Mouse (Mus musculus) C2C12 (cell line): ENCODE results near the gene Tnc. TPM values are rescaled to one million over a fixed set of nuclear protein-coding genes. Genes with fewer than 3 reads are reported as not detected.

ENCODE experiments used
- H3K27me3 ChIP-seq: one replicate; pipeline ENCODE4 v1.6.1; 2011; ENCODE audit not compliant: control insufficient read depth, insufficient read depth, insufficient read length
- H3K36me3 ChIP-seq: one replicate; pipeline ENCODE4 v1.6.1; 2011; ENCODE audit not compliant: control insufficient read depth, insufficient read depth
- H3K4me3 ChIP-seq: one replicate; pipeline ENCODE4 v1.5.1; 2011; ENCODE audit warnings: mild to moderate bottlenecking, control low read depth; ENCODE audit not compliant: poor library complexity, insufficient read depth, severe bottlenecking
- H3K79me2 ChIP-seq: one replicate; pipeline ENCODE4 v1.6.1; 2011; ENCODE audit not compliant: control insufficient read depth, insufficient read depth
- H3K79me3 ChIP-seq: one replicate; pipeline ENCODE4 v1.6.1; 2011; ENCODE audit warnings: low read depth, control low read depth
- H3ac ChIP-seq: one replicate; pipeline ENCODE3; 2011; ENCODE audit warnings: low read depth; ENCODE audit not compliant: control insufficient read depth, insufficient read length
- CEBPB ChIP-seq: IDR thresholded peaks from one replicate; pipeline ENCODE4 v1.6.1; 2011; ENCODE audit warnings: low read depth, mild to moderate bottlenecking, control low read depth, moderate library complexity
- CTCF ChIP-seq: IDR thresholded peaks from one replicate; pipeline ENCODE4 v1.5.1; 2011; ENCODE audit not compliant: control insufficient read depth, insufficient read depth, insufficient read length
- FOSL1 ChIP-seq: IDR thresholded peaks from one replicate; pipeline ENCODE4 v1.8.0; 2011; ENCODE audit warnings: mild to moderate bottlenecking, low read length; ENCODE audit not compliant: poor library complexity, insufficient read depth, severe bottlenecking
- MAX ChIP-seq: IDR thresholded peaks from one replicate; pipeline ENCODE4 v1.6.1; 2011; ENCODE audit warnings: mild to moderate bottlenecking, control low read depth
- MYOD1 ChIP-seq: IDR thresholded peaks from one replicate; pipeline ENCODE4 v1.6.1; 2011; ENCODE audit warnings: low read depth; ENCODE audit not compliant: control insufficient read depth, insufficient read length
- MYOG ChIP-seq: IDR thresholded peaks from one replicate; pipeline ENCODE4 v1.6.1; 2011; ENCODE audit not compliant: control insufficient read depth, insufficient read length; ENCODE audit errors: extremely low read depth
- USF1 ChIP-seq: IDR thresholded peaks from one replicate; pipeline ENCODE4 v1.6.1; 2011; ENCODE audit warnings: low read depth, mild to moderate bottlenecking, control low read depth, moderate library complexity
- polyA plus RNA-seq: library from polyadenylated mRNA; unstranded; fragments of >200 nt; fragmentation: generic; extraction: Trizol; gene quantifications from one replicate; pipeline ENCODE4 v1.2.1, GENCODE M21; 2012; ENCODE audit warnings: missing spikeins

Tnc gene
- polyA plus RNA-seq, 1 experiment: 29.5 TPM

- H3K27me3 ChIP-seq: no peaks in the 10 kb centered on the region
- no peaks in the 10 kb centered on the region for H3K36me3 ChIP-seq
- TF ChIP-seq MYOD1 (peak; percentile 97), USF1 (no peak)
- H3K79me3 ChIP-seq: no peaks in the 10 kb centered on the region
- H3ac ChIP-seq: no peak overlapping the region
- no peak overlapping the region for H3K4me3 ChIP-seq
- no peaks in the 10 kb centered on the region for H3K79me2 ChIP-seq
These were observed 12.0 kb upstream of the Tnc start for GRCm38 (mm10) chr4:64058856-64059231.

- no peaks in the 10 kb centered on the region for H3K27me3 ChIP-seq
- H3ac ChIP-seq: no peak overlapping the region
- H3K79me3 ChIP-seq: no peaks in the 10 kb centered on the region
- no peaks in the 10 kb centered on the region for H3K36me3 ChIP-seq
- TF ChIP-seq MYOG (no peak), CTCF (no peak), MYOD1 (no peak), USF1 (no peak), MAX (no peak), FOSL1 (no peak), CEBPB (no peak)
- H3K79me2 ChIP-seq: no peaks in the 10 kb centered on the region
- no peak overlapping the region for H3K4me3 ChIP-seq
These were observed 11.4 kb upstream of the Tnc start for GRCm38 (mm10) chr4:64058048-64058855.

DNA sequence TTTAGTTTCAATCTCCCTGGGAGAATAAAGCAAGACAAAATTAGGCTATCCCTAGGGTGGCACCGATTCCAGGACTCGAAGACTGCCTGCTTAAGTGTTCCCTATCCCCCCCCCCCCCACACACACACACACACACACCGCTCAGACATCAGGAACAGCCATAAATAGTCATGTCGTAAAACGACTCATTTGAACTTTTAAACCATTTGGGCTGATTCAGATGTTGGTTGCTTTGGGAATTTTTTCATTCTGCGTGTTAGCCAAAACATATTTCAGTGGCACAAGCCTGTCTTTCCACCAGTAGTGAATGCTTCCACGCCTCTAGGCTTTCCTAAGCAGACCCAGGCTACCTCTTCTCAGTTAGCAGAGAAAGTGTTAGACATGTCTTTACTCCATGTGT lies 1.4 kb upstream of the Tnc start:
- no peaks in the 10 kb centered on the region for H3K27me3 ChIP-seq
- H3K4me3 ChIP-seq: no peak overlapping the region
- H3K79me3 ChIP-seq: no peaks in the 10 kb centered on the region
- H3ac ChIP-seq: no peak overlapping the region
- H3K79me2 ChIP-seq: peaks cover 34% of the 10 kb centered on the region
- no peaks in the 10 kb centered on the region for H3K36me3 ChIP-seq
- no peak for TF ChIP-seq MYOD1

- Histone ChIP-seq H3K79me3 (peaks cover 5% of the 10 kb centered on the region), H3K27me3 (no peaks in the 10 kb centered on the region), H3ac (no peak overlapping the region), H3K4me3 (no peak overlapping the region), H3K79me2 (peaks cover 46% of the 10 kb centered on the region), H3K36me3 (no peaks in the 10 kb centered on the region)
- no peak for TF ChIP-seq MYOG
- no peak for TF ChIP-seq FOSL1
- no peak for TF ChIP-seq CEBPB
- no peak for TF ChIP-seq CTCF
- TF ChIP-seq MYOD1: no peak
- no peak for TF ChIP-seq USF1
- TF ChIP-seq MAX: no peak
These were observed 2.9 kb downstream of the Tnc start for GRCm38 (mm10) chr4:64043893-64044292.

GRCm38 (mm10) chr4:64043371-64043770 lies 3.4 kb downstream of the Tnc start:
- H3K79me3 ChIP-seq: peaks cover 6% of the 10 kb centered on the region
- peaks cover 46% of the 10 kb centered on the region for H3K79me2 ChIP-seq
- H3K27me3 ChIP-seq: no peaks in the 10 kb centered on the region
- peaks cover 3% of the 10 kb centered on the region for H3K36me3 ChIP-seq
- no peak for TF ChIP-seq USF1
- TF ChIP-seq FOSL1: no peak
- TF ChIP-seq CTCF: no peak
- H3ac ChIP-seq: no peak overlapping the region
- no peak overlapping the region for H3K4me3 ChIP-seq

DNA sequence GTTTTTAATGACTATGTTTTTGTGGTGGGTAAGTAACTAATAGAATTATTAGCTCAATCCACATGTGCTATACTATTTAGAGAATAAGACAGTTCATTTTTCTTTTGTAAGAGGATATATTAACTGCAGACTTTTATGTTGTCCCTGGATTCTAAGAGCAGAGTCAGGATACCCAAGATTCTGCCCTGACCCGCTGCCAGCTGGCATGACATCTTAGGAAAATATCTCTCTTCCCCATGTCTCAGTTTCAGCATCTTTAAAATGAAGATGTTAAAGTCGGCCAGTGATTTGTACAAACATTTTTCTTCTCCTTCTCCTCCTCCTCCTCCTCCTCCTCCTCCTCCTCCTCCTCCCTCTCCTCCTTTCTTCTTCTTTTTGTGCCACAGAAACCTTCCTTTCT lies 7.7 kb downstream of the Tnc start:
- H3K79me2 ChIP-seq: peaks cover 21% of the 10 kb centered on the region

More for the DNA sequence above, 7.7 kb downstream of the Tnc start:
- Histone ChIP-seq H3ac (no peak overlapping the region), H3K4me3 (no peak overlapping the region), H3K27me3 (no peaks in the 10 kb centered on the region), H3K79me3 (peaks cover 14% of the 10 kb centered on the region), H3K36me3 (peaks cover 3% of the 10 kb centered on the region)
- TF ChIP-seq CTCF: no peak
- no peak for TF ChIP-seq FOSL1
- TF ChIP-seq MAX: no peak
- no peak for TF ChIP-seq USF1
- TF ChIP-seq CEBPB: no peak
- no peak for TF ChIP-seq MYOG
- no peak for TF ChIP-seq MYOD1
